ENCODE assay signal across 16 mouse cellular contexts in genomic region chr11:79529736-79530135, GRCm38 (mm10). TPM values are rescaled to one million over a fixed set of nuclear protein-coding genes. Genes with fewer than 3 reads are reported as not detected.
A peak's percentile ranks its signal among the peaks of the same experiment; 100 is the strongest.
DNase-seq lines count a peak whose midpoint lies in the region; ATAC-seq and TF ChIP-seq lines count a peak whose summit lies in the region.
"Had no signal": no experiment of that assay in that cellular context is flagged by ENCODE, and none has a peak within 500 bp of the region (broad histone marks: within the 10 kb centered on the region; RNA-seq: fewer than 3 reads in every experiment).

No protein-coding gene starts in this region.

- TF ChIP-seq CTCF in spleen, adult 2 months (IDR thresholded peaks at IDR 0.05; ENCODE audit: extremely low read depth, insufficient read depth, insufficient read length, insufficient replicate concordance), result no peak

- H3K9ac ChIP-seq in liver, embryonic 13.5 days, result no peak overlapping the region
- H3K9ac ChIP-seq: hindbrain, embryonic 12.5 days; lung, embryonic 15.5 days had no signal

- H3K27ac ChIP-seq in spleen, adult 2 months (ENCODE audit: insufficient read depth, low read length), result peak overlapping the region; percentile 71; the same call in 1 of the 2 replicates
- H3K27ac ChIP-seq in liver, embryonic 13.5 days, result no peak overlapping the region
- H3K27ac ChIP-seq: hindbrain, embryonic 12.5 days; lung, embryonic 15.5 days; midbrain, embryonic 10.5 days had no signal

- peak overlapping the region; percentile 43 for H3K4me3 ChIP-seq in spleen, adult 2 months (ENCODE audit: extremely low read depth, insufficient read depth, insufficient read length)
- no peak overlapping the region for H3K4me3 ChIP-seq in liver, embryonic 13.5 days (replicated peaks)
- H3K4me3 ChIP-seq: erythroblast, embryonic 14.5 days; hindbrain, embryonic 12.5 days; lung, embryonic 15.5 days; midbrain, embryonic 10.5 days had no signal

- H3K4me2 ChIP-seq in liver, embryonic 13.5 days, result peak overlapping the region; percentile 21; the same call in 1 of the 2 replicates
- H3K4me2 ChIP-seq: hindbrain, embryonic 12.5 days; lung, embryonic 15.5 days had no signal

- no peaks in the 10 kb centered on the region for H3K36me3 ChIP-seq in spleen, adult 2 months (ENCODE audit: control insufficient read depth, insufficient read depth, low read length)
- H3K36me3 ChIP-seq in liver, embryonic 13.5 days, result no peaks in the 10 kb centered on the region
- H3K36me3 ChIP-seq in splenic B cell, adult 2 months (ENCODE audit: control insufficient read depth, insufficient read depth, low read length, poor library complexity, severe bottlenecking), result peaks cover 2% of the 10 kb centered on the region
- H3K36me3 ChIP-seq: lung, embryonic 15.5 days had no signal

- 31% methylated on average over 2 of the region's 2 CpGs for WGBS in spleen, adult 2 months
- WGBS in liver, embryonic 13.5 days (ENCODE audit: insufficient replicate concordance), result 76% methylated on average over 2 of the region's 2 CpGs

- TF ChIP-seq POLR2A in spleen, adult 2 months (IDR thresholded peaks at IDR 0.05; ENCODE audit: low read depth, low read length), result no peak

- peaks cover 9% of the 10 kb centered on the region; the same call in 1 of the 2 replicates for H3K4me1 ChIP-seq in spleen, adult 2 months (ENCODE audit: control insufficient read depth, insufficient read depth, insufficient read length)
- H3K4me1 ChIP-seq in liver, embryonic 13.5 days (replicated peaks), result peaks cover 53% of the 10 kb centered on the region
- H3K4me1 ChIP-seq: hindbrain, embryonic 12.5 days had no signal

- no peaks in the 10 kb centered on the region for H3K27me3 ChIP-seq in spleen, adult 2 months (ENCODE audit: control insufficient read depth, insufficient read depth, low read length)
- no peaks in the 10 kb centered on the region for H3K27me3 ChIP-seq in liver, embryonic 13.5 days
- no peaks in the 10 kb centered on the region for H3K27me3 ChIP-seq in splenic B cell, adult 2 months (ENCODE audit: control insufficient read depth, insufficient read depth, low read length, poor library complexity, severe bottlenecking)
- H3K27me3 ChIP-seq: hindbrain, embryonic 12.5 days; lung, embryonic 15.5 days had no signal

- H3K9me3 ChIP-seq in liver, embryonic 13.5 days (replicated peaks), result no peaks in the 10 kb centered on the region
- H3K9me3 ChIP-seq: hindbrain, embryonic 12.5 days; lung, embryonic 15.5 days; midbrain, embryonic 10.5 days had no signal

- peak; percentile 79 for DNase-seq in heart, adult 11 months
- no peak for DNase-seq in heart, adult 18-20 months
- DNase-seq in spleen, adult 2 months (ENCODE audit: low read depth in 1 of 2, low spot score in 2 of 2), result peak in 1 of 2 experiments; percentile 20
- no peak for DNase-seq in spleen, postnatal 4 days (ENCODE audit: low spot score in 2 of 2)
- no peak for DNase-seq in liver, embryonic 13.5 days
- peak; percentile 74 for DNase-seq in splenic B cell, adult 2 months (ENCODE audit: low read depth, low spot score)
- DNase-seq in cerebellum, postnatal 10 days, result no peak
- DNase-seq: cerebellum, adult 9-10 months; gastrocnemius, postnatal 36 days; right cerebral cortex, postnatal 4 days had no signal

- ATAC-seq in liver, embryonic 13.5 days (ENCODE audit: low read depth), result no peak
- no peak for ATAC-seq in erythroid progenitor cell, adult 5-6 weeks (replicated peaks; ENCODE audit: low FRiP score, poor library complexity, severe bottlenecking)

RNA-seq across cellular contexts. Expression of gene Evi2, which starts 0.7 kb away (rescaled TPM):
- total RNA-seq in heart, adult 18-20 months (2021), result not detected
- 12.2 and 13.9 TPM in 2 replicates for polyA plus RNA-seq in spleen, adult 2 months (2012; rRNA removed)
- polyA plus RNA-seq in liver, embryonic 13.5 days (2015; fragmentation: Nextera tagmentation; extraction: Ambion mirVana), result 0.43 and 0.82 TPM in 2 replicates
- 5.8 and 30.2 TPM in 2 replicates for total RNA-seq in erythroid progenitor cell, adult 5-6 weeks (2015; ENCODE audit: low replicate concordance)
- 1.3 and 4.7 TPM in 2 replicates for total RNA-seq in erythroid progenitor cell, adult 5-6 weeks (2017; ENCODE audit: low replicate concordance)
- total RNA-seq: left cerebral cortex, postnatal 36 days had no signal

RNA-seq across cellular contexts. Expression of gene Evi2a, which starts 0.7 kb away (rescaled TPM):
- 1 to 10 TPM; 1.5 to 1.6 TPM for total RNA-seq in heart, adult 18-20 months (2021)
- polyA plus RNA-seq in spleen, adult 2 months (2012; rRNA removed), result 22.0 and 25.1 TPM in 2 replicates
- polyA plus RNA-seq in liver, embryonic 13.5 days (2015; fragmentation: Nextera tagmentation; extraction: Ambion mirVana), result 5.0 and 5.8 TPM in 2 replicates
- 10.8 and 34.8 TPM in 2 replicates for total RNA-seq in erythroid progenitor cell, adult 5-6 weeks (2015; ENCODE audit: low replicate concordance)
- total RNA-seq in erythroid progenitor cell, adult 5-6 weeks (2017; ENCODE audit: low replicate concordance), result 11.3 and 16.3 TPM in 2 replicates

RNA-seq across cellular contexts. Expression of gene Evi2b, which starts 6.2 kb away (rescaled TPM):
- 1 to 10 TPM in 1 of 2 experiments, under 1 TPM in 1; 0.30 to 2.2 TPM for total RNA-seq in heart, adult 18-20 months (2021)
- 56.7 and 57.3 TPM in 2 replicates for polyA plus RNA-seq in spleen, adult 2 months (2012; rRNA removed)
- 4.0 and 6.2 TPM in 2 replicates for polyA plus RNA-seq in liver, embryonic 13.5 days (2015; fragmentation: Nextera tagmentation; extraction: Ambion mirVana)
- 63.3 and 115 TPM in 2 replicates for total RNA-seq in erythroid progenitor cell, adult 5-6 weeks (2015; ENCODE audit: low replicate concordance)
- total RNA-seq in erythroid progenitor cell, adult 5-6 weeks (2017; ENCODE audit: low replicate concordance), result 12.8 and 18.7 TPM in 2 replicates
- polyA plus RNA-seq: erythroblast, embryonic 14.5 days; midbrain, embryonic 10.5 days had no signal

RNA-seq across cellular contexts. Expression of gene Omg, which starts 25.9 kb away (rescaled TPM):
- total RNA-seq in heart, adult 18-20 months (2021), result not detected
- polyA plus RNA-seq in spleen, adult 2 months (2012; rRNA removed), result not detected in 2 replicates
- polyA plus RNA-seq in liver, embryonic 13.5 days (2015; fragmentation: Nextera tagmentation; extraction: Ambion mirVana), result not detected in 2 replicates
- total RNA-seq in erythroid progenitor cell, adult 5-6 weeks (2015; ENCODE audit: low replicate concordance), result not detected in 2 replicates
- not detected in 2 replicates for total RNA-seq in erythroid progenitor cell, adult 5-6 weeks (2017; ENCODE audit: low replicate concordance)
- total RNA-seq: gastrocnemius, postnatal 36 days had no signal
- polyA plus RNA-seq: erythroblast, embryonic 14.5 days had no signal

Comparison
In these comparisons a context has a peak if more than half of its experiments do, and no peak if none do; other contexts are left out.
1. DNase-seq: peak in heart, adult 11 months (single experiment) and splenic B cell, adult 2 months (single experiment); none in heart, adult 18-20 months (0 of 2), spleen, postnatal 4 days (0 of 2), liver, embryonic 13.5 days (single experiment) and cerebellum, postnatal 10 days (0 of 2).
2. RNA of gene Evi2a, which starts 0.7 kb away (total RNA-seq): 10.8 to 34.8 TPM in erythroid progenitor cell, adult 5-6 weeks; 1.5 to 1.6 TPM in heart, adult 18-20 months; every median in the first group is over 4 times any median in the second.
3. RNA of gene Evi2b, which starts 6.2 kb away (total RNA-seq): 12.8 to 115 TPM in erythroid progenitor cell, adult 5-6 weeks; 0.30 to 2.2 TPM in heart, adult 18-20 months; every median in the first group is over 4 times any median in the second.